Mouse (Mus musculus): Measurements from ENCODE around the gene Aak1. TPM values are rescaled to one million over a fixed set of nuclear protein-coding genes. Genes with fewer than 3 reads are reported as not detected.

The Aak1 gene
- polyA plus RNA-seq, 1 experiment from 2014 or later, result 2.2 TPM

- TF ChIP-seq CTCF (IDR thresholded peaks at IDR 0.05; ENCODE audit: low read depth) (no peak), EP300 (IDR thresholded peaks at IDR 0.05; ENCODE audit: low read depth) (no peak)
- Histone ChIP-seq H3K9ac (replicated peaks) (no peak overlapping the region), H3K27ac (ENCODE audit: low read depth) (no peak overlapping the region), H3K4me3 (ENCODE audit: low read depth, low read length) (no peak overlapping the region), H3K9me3 (ENCODE audit: low read length) (no peaks in the 10 kb centered on the region), H3K4me1 (ENCODE audit: insufficient read depth) (0 out of 2 replicates have a peak, but pooled peaks cover 3% of the 10 kb centered on the region), H3K4me2 (ENCODE audit: low read depth, low read length) (no peak overlapping the region), H3K36me3 (replicated peaks; ENCODE audit: insufficient read depth, low read length) (no peaks in the 10 kb centered on the region), H3K27me3 (ENCODE audit: insufficient read depth, low read length) (no peaks in the 10 kb centered on the region)
- 88% methylated on average over 2 of the region's 2 CpGs for WGBS (ENCODE audit: insufficient replicate concordance)
- DNase-seq (no peak), ATAC-seq (no peak)
Observed at GRCm38 (mm10) chr6:86905500-86905899, 56.2 kb downstream of the Aak1 start.

- WGBS (ENCODE audit: insufficient replicate concordance), result 59% methylated on average over 2 of the region's 2 CpGs
- ATAC-seq (no peak), DNase-seq (no peak)
- TF ChIP-seq CTCF (IDR thresholded peaks at IDR 0.05; ENCODE audit: low read depth), result no peak
- TF ChIP-seq EP300 (IDR thresholded peaks at IDR 0.05; ENCODE audit: low read depth), result no peak
- Histone ChIP-seq H3K27me3 (ENCODE audit: insufficient read depth, low read length) (no peaks in the 10 kb centered on the region), H3K4me3 (ENCODE audit: low read depth, low read length) (no peak overlapping the region), H3K9ac (replicated peaks) (no peak overlapping the region), H3K9me3 (ENCODE audit: low read length) (no peaks in the 10 kb centered on the region), H3K27ac (ENCODE audit: low read depth) (no peak overlapping the region), H3K4me2 (ENCODE audit: low read depth, low read length) (no peak overlapping the region), H3K4me1 (ENCODE audit: insufficient read depth) (0 out of 2 replicates have a peak, but pooled peaks cover 3% of the 10 kb centered on the region), H3K36me3 (replicated peaks; ENCODE audit: insufficient read depth, low read length) (no peaks in the 10 kb centered on the region)
Observed at GRCm38 (mm10) chr6:86907191-86907590, 57.9 kb downstream of the Aak1 start.

- Histone ChIP-seq H3K27ac (ENCODE audit: low read depth) (no peak overlapping the region), H3K4me3 (ENCODE audit: low read depth, low read length) (no peak overlapping the region), H3K9ac (replicated peaks) (no peak overlapping the region), H3K4me2 (ENCODE audit: low read depth, low read length) (no peak overlapping the region), H3K9me3 (ENCODE audit: low read length) (no peaks in the 10 kb centered on the region), H3K4me1 (ENCODE audit: insufficient read depth) (0 out of 2 replicates have a peak, but pooled peaks cover 6% of the 10 kb centered on the region), H3K36me3 (replicated peaks; ENCODE audit: insufficient read depth, low read length) (no peaks in the 10 kb centered on the region), H3K27me3 (ENCODE audit: insufficient read depth, low read length) (no peaks in the 10 kb centered on the region)
- WGBS (ENCODE audit: insufficient replicate concordance), result 67% methylated on average over 5 of the region's 5 CpGs
- DNase-seq, result no peak
- ATAC-seq, result no peak
- TF ChIP-seq EP300 (IDR thresholded peaks at IDR 0.05; ENCODE audit: low read depth) (no peak), CTCF (IDR thresholded peaks at IDR 0.05; ENCODE audit: low read depth) (no peak)
Observed at GRCm38 (mm10) chr6:86908561-86909150, 59.3 kb downstream of the Aak1 start.

- H3K4me1 ChIP-seq (ENCODE audit: insufficient read depth), result 0 out of 2 replicates have a peak, but pooled peaks cover 6% of the 10 kb centered on the region
- TF ChIP-seq CTCF (IDR thresholded peaks at IDR 0.05; ENCODE audit: low read depth) (no peak), EP300 (IDR thresholded peaks at IDR 0.05; ENCODE audit: low read depth) (no peak)
- H3K27me3 ChIP-seq (ENCODE audit: insufficient read depth, low read length), result no peaks in the 10 kb centered on the region
- no peak overlapping the region for H3K9ac ChIP-seq (replicated peaks)
- no peaks in the 10 kb centered on the region for H3K9me3 ChIP-seq (ENCODE audit: low read length)
- ATAC-seq, result no peak
- no peaks in the 10 kb centered on the region for H3K36me3 ChIP-seq (replicated peaks; ENCODE audit: insufficient read depth, low read length)
- no peak for DNase-seq
- H3K4me2 ChIP-seq (ENCODE audit: low read depth, low read length), result no peak overlapping the region
- no peak overlapping the region for H3K4me3 ChIP-seq (ENCODE audit: low read depth, low read length)
- no peak overlapping the region for H3K27ac ChIP-seq (ENCODE audit: low read depth)
- WGBS (ENCODE audit: insufficient replicate concordance), result 73% methylated on average over 7 of the region's 7 CpGs
Observed at GRCm38 (mm10) chr6:86909881-86910280, 60.6 kb downstream of the Aak1 start.

- H3K27ac ChIP-seq (ENCODE audit: low read depth), result no peak overlapping the region
- no peak overlapping the region for H3K4me3 ChIP-seq (ENCODE audit: low read depth, low read length)
- no peaks in the 10 kb centered on the region for H3K27me3 ChIP-seq (ENCODE audit: insufficient read depth, low read length)
- no peak overlapping the region for H3K4me2 ChIP-seq (ENCODE audit: low read depth, low read length)
- H3K9me3 ChIP-seq (ENCODE audit: low read length), result no peaks in the 10 kb centered on the region
- ATAC-seq, result no peak
- TF ChIP-seq CTCF (IDR thresholded peaks at IDR 0.05; ENCODE audit: low read depth), result no peak
- no peak for TF ChIP-seq EP300 (IDR thresholded peaks at IDR 0.05; ENCODE audit: low read depth)
- H3K4me1 ChIP-seq (ENCODE audit: insufficient read depth), result 0 out of 2 replicates have a peak, but pooled peaks cover 4% of the 10 kb centered on the region
- WGBS (ENCODE audit: insufficient replicate concordance), result 76% methylated on average over 5 of the region's 5 CpGs
- H3K36me3 ChIP-seq (replicated peaks; ENCODE audit: insufficient read depth, low read length), result no peaks in the 10 kb centered on the region
- no peak for DNase-seq
- H3K9ac ChIP-seq (replicated peaks), result no peak overlapping the region
Observed at GRCm38 (mm10) chr6:86916157-86916820, 67.0 kb downstream of the Aak1 start.

- ATAC-seq, result no peak
- WGBS (ENCODE audit: insufficient replicate concordance), result 77% methylated on average over 4 of the region's 4 CpGs
- no peak overlapping the region for H3K4me3 ChIP-seq (ENCODE audit: low read depth, low read length)
- no peak overlapping the region for H3K9ac ChIP-seq (replicated peaks)
- TF ChIP-seq CTCF (IDR thresholded peaks at IDR 0.05; ENCODE audit: low read depth), result no peak
- no peak for TF ChIP-seq EP300 (IDR thresholded peaks at IDR 0.05; ENCODE audit: low read depth)
- H3K27ac ChIP-seq (ENCODE audit: low read depth), result no peak overlapping the region
- 0 out of 2 replicates have a peak, but pooled peaks cover 4% of the 10 kb centered on the region for H3K4me1 ChIP-seq (ENCODE audit: insufficient read depth)
- H3K4me2 ChIP-seq (ENCODE audit: low read depth, low read length), result no peak overlapping the region
- no peak for DNase-seq
- H3K9me3 ChIP-seq (ENCODE audit: low read length), result no peaks in the 10 kb centered on the region
- H3K27me3 ChIP-seq (ENCODE audit: insufficient read depth, low read length), result no peaks in the 10 kb centered on the region
- H3K36me3 ChIP-seq (replicated peaks; ENCODE audit: insufficient read depth, low read length), result no peaks in the 10 kb centered on the region
Observed at GRCm38 (mm10) chr6:86917231-86917630, 67.9 kb downstream of the Aak1 start.

Measured in liver, postnatal 0 days (tissue).